Mouse (Mus musculus) myocyte (in vitro differentiated cells): ENCODE data around the gene Cacng8. TPM values are rescaled to one million over a fixed set of nuclear protein-coding genes. Genes with fewer than 3 reads are reported as not detected.
"Not testable (repeated sequence)": the region's sequence is repeated elsewhere in the genome, so short reads cannot be mapped to it uniquely, and the experiment has no call there.

Source experiments
- H3K27me3 ChIP-seq: one replicate; pipeline ENCODE4 v1.6.1; 2011; ENCODE audit not compliant: control insufficient read depth, insufficient read depth, insufficient read length
- H3K36me3 ChIP-seq: one replicate; pipeline ENCODE4 v1.6.1; 2011; ENCODE audit not compliant: control insufficient read depth, insufficient read depth
- H3K4me2 ChIP-seq: one replicate; pipeline ENCODE4 v1.6.1; 2011; ENCODE audit warnings: low read depth, control low read depth
- H3K4me3 ChIP-seq: one replicate; pipeline ENCODE4 v1.5.1; 2011; ENCODE audit warnings: mild to moderate bottlenecking, control low read depth, moderate library complexity
- H3K79me2 ChIP-seq: one replicate; pipeline ENCODE4 v1.6.1; 2011; ENCODE audit not compliant: control insufficient read depth, insufficient read depth
- H3ac ChIP-seq: one replicate; pipeline ENCODE4 v1.6.1; 2011; ENCODE audit not compliant: control insufficient read depth, insufficient read length
- CEBPB ChIP-seq: IDR thresholded peaks from 2 replicates; pipeline ENCODE4 v1.6.1; 2011; ENCODE audit warnings: mild to moderate bottlenecking, moderate library complexity; ENCODE audit not compliant: poor library complexity, insufficient read depth, severe bottlenecking
- E2F4 ChIP-seq: IDR thresholded peaks from one replicate; pipeline ENCODE4 v1.6.1; 2011; ENCODE audit warnings: mild to moderate bottlenecking, control low read depth, moderate library complexity; ENCODE audit not compliant: insufficient read depth
- MAX ChIP-seq: IDR thresholded peaks from one replicate; pipeline ENCODE4 v1.6.1; 2011; ENCODE audit warnings: low read depth, mild to moderate bottlenecking, control low read depth
- MYOD1 ChIP-seq, 3 experiments: IDR thresholded peaks; one replicate each; pipeline ENCODE4 v1.6.1; 2011; ENCODE audit warnings: control low read depth in 2 of 3, low read depth in 2 of 3, mild to moderate bottlenecking in 2 of 3, moderate library complexity in 1 of 3; ENCODE audit not compliant: insufficient read length in 2 of 3, control insufficient read depth in 1 of 3
- MYOG ChIP-seq, 3 experiments: IDR thresholded peaks; one replicate each; pipeline ENCODE4 v1.6.1; 2011; ENCODE audit warnings: control low read depth in 2 of 3, low read depth in 2 of 3, mild to moderate bottlenecking in 2 of 3; ENCODE audit not compliant: insufficient read length in 2 of 3, control insufficient read depth in 1 of 3, insufficient read depth in 1 of 3
- POLR2A ChIP-seq: IDR thresholded peaks from one replicate; pipeline ENCODE4 v1.6.1; 2011; ENCODE audit warnings: low read depth, mild to moderate bottlenecking, control low read depth, moderate library complexity; ENCODE audit not compliant: insufficient read length
- POLR2AphosphoS2 ChIP-seq: IDR thresholded peaks from one replicate; pipeline ENCODE4 v1.6.1; 2011; ENCODE audit warnings: low read depth, control low read depth; ENCODE audit not compliant: insufficient read length
- REST ChIP-seq: IDR thresholded peaks from one replicate; pipeline ENCODE4 v1.6.1; 2011; ENCODE audit warnings: mild to moderate bottlenecking, control low read depth, moderate library complexity; ENCODE audit not compliant: insufficient read depth, insufficient read length
- SRF ChIP-seq: IDR thresholded peaks from one replicate; pipeline ENCODE4 v1.6.1; 2011; ENCODE audit warnings: low read depth; ENCODE audit not compliant: control insufficient read depth, insufficient read length
- TCF12 ChIP-seq: IDR thresholded peaks from one replicate; pipeline ENCODE4 v1.6.1; 2011; ENCODE audit warnings: mild to moderate bottlenecking, control low read depth; ENCODE audit not compliant: poor library complexity, insufficient read depth, severe bottlenecking
- TCF3 ChIP-seq: IDR thresholded peaks from one replicate; pipeline ENCODE4 v1.6.1; 2011; ENCODE audit warnings: low read depth, control low read depth; ENCODE audit not compliant: insufficient read length
- USF1 ChIP-seq: IDR thresholded peaks from one replicate; pipeline ENCODE4 v1.6.1; 2011; ENCODE audit warnings: low read depth, mild to moderate bottlenecking, control low read depth, moderate library complexity
- polyA plus RNA-seq: library from polyadenylated mRNA; unstranded; fragments of >200 nt; fragmentation: generic; extraction: Trizol; gene quantifications from one replicate; pipeline ENCODE4 v1.2.1, GENCODE M21; 2012; ENCODE audit warnings: missing spikeins

The Cacng8 gene
- polyA plus RNA-seq, 1 experiment = 0.18 TPM

DNA sequence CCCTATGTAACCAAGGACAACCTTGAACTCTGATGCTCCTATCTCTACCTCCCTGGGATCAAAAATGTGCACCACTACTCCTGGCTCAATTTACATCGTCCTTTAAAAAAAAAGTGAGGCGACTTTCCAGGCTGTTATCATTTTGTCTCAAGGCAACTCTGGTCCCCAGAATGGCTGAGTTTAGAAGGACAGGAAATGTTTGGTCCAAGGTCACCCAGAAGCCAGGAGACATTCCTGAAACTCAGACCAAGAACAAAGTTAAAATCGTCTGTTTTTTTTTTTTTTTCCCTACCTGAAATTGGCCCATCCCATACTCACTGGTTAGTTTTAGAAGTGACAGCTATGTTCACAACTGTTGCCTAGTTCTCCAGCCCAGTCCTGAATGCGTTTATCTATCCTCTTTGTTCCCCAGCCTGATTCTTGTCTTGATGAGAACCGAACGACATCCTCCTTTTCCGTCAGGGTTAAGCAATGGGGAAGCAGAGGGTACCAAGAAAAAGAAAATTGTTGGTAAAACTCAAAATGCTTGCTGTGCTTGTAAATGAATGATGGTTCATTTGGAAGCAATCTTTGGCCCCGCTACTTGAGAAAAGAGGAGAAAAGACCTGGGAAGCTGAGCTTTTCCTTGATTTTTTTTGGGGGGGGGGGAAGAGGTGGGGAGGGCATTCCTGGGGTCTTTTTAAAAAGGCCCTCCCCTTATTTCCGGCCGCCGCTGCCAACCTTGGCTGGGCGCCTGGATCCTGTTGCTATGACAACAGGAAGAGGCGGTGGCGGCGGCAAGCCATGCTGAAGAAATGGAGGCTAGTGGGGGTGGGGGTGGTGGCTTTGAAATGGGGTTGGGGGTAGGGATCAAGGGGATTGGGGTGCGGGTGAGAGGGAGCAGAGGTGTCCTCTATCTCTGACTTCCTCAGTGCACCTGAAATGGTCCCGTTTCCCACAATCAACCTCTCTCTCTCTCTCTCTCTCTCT is 755 bp upstream of the Cacng8 start:
- H3K4me3 ChIP-seq = no peak overlapping the region
- H3K4me2 ChIP-seq = no peak overlapping the region
- H3K27me3 ChIP-seq = no peaks in the 10 kb centered on the region
- TF ChIP-seq TCF3 (no peak), E2F4 (no peak), MYOD1 (IDR thresholded peaks at IDR 0.05; ENCODE audit: control insufficient read depth in 1 of 3, insufficient read length in 2 of 3, low read depth in 2 of 3) (no peak), SRF (no peak), POLR2AphosphoS2 (no peak)
- H3K36me3 ChIP-seq = no peaks in the 10 kb centered on the region
- H3ac ChIP-seq = no peak overlapping the region
- no peaks in the 10 kb centered on the region for H3K79me2 ChIP-seq

GRCm38 (mm10) chr7:3391081-3391451 is 583 bp downstream of the Cacng8 start:
- no peak overlapping the region for H3K4me3 ChIP-seq
- H3K36me3 ChIP-seq = no peaks in the 10 kb centered on the region
- no peaks in the 10 kb centered on the region for H3K79me2 ChIP-seq
- TF ChIP-seq TCF12 = no peak
- H3ac ChIP-seq = no peak overlapping the region
- no peak overlapping the region for H3K4me2 ChIP-seq
- no peaks in the 10 kb centered on the region for H3K27me3 ChIP-seq

DNA sequence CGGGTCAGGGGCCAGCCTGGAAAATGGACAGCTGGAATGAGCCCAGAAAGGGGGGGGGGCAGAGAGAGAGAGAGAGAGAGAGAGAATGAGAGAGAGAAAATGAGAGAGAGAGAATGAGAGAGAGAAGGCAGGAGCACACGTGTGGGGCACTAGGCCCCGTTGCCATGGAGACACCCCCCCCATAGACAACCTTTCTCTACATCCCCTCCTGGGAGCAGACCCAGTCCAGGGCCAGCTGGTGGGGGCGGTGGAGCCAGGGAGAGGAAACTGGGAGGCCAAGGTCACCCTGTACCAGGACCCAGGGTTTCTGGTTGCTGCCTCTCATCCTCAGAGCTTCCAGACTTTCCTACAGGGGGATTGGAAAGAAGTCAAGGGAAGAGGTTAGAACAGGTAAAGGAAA is 1.3 kb downstream of the Cacng8 start:
- Histone ChIP-seq H3K4me2 (no peak overlapping the region), H3K4me3 (no peak overlapping the region), H3K27me3 (no peaks in the 10 kb centered on the region), H3K79me2 (no peaks in the 10 kb centered on the region), H3K36me3 (no peaks in the 10 kb centered on the region), H3ac (no peak overlapping the region)
- TF ChIP-seq CEBPB (no peak), USF1 (no peak), TCF12 (no peak), POLR2AphosphoS2 (no peak), TCF3 (no peak), POLR2A (no peak), SRF (no peak), REST (no peak), MYOD1 (IDR thresholded peaks at IDR 0.05; ENCODE audit: control insufficient read depth in 1 of 3, insufficient read length in 2 of 3, low read depth in 2 of 3) (no peak), MAX (no peak), MYOG (IDR thresholded peaks at IDR 0.05; ENCODE audit: control insufficient read depth in 1 of 3, insufficient read depth in 1 of 3, insufficient read length in 2 of 3, low read depth in 2 of 3) (no peak)

DNA sequence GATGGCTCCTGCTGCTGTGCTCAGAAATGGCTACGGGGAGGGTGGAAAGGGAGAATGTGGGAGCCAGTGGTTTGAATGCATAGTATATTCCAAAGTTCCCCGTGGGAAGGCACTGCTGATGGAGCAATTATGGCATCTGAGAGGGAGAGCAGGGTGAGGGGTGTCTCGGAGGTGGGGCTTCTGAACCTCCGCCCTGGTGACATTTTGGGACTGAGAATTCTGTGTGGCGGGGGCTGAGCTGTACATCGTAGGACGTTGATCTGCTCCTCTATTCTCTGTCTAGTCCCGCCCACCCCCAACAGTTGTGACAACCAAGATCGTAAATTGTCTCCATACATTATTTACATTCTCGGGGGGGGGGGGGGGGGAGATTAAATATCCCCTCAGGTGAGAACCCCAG is 6.9 kb downstream of the Cacng8 start:
- H3K79me2 ChIP-seq = no peaks in the 10 kb centered on the region
- H3K27me3 ChIP-seq = no peaks in the 10 kb centered on the region
- TF ChIP-seq TCF3 = no peak
- H3K4me3 ChIP-seq = no peak overlapping the region
- no peak overlapping the region for H3K4me2 ChIP-seq
- H3ac ChIP-seq = no peak overlapping the region
- H3K36me3 ChIP-seq = no peaks in the 10 kb centered on the region

DNA sequence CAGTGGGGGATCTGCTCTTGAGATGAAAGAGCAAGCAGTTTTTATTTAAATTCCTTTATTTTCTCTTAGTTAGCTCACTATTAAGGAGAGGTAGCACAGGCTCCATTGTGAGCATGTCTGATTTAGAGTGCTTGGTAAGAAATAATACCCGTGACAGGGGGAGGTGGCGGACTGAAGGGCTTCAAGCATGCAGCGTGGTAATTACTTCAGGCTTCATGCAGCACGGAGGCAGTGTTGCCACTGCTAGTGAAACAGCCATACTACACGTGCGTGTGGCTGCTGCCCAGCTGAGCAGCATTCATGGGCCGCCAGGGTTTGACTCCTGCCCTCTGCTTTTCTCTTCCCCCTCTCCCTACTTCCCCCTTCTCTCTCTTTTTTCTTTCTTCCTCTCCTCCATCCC is 7.3 kb downstream of the Cacng8 start:
- TF ChIP-seq POLR2AphosphoS2 (no peak), MYOD1 (IDR thresholded peaks at IDR 0.05; ENCODE audit: control insufficient read depth in 1 of 3, insufficient read length in 2 of 3, low read depth in 2 of 3) (no peak), USF1 (no peak), CEBPB (no peak), E2F4 (no peak), MAX (no peak), TCF12 (no peak), MYOG (IDR thresholded peaks at IDR 0.05; ENCODE audit: control insufficient read depth in 1 of 3, insufficient read depth in 1 of 3, insufficient read length in 2 of 3, low read depth in 2 of 3) (no peak), TCF3 (no peak), SRF (no peak), POLR2A (no peak)
- H3K4me2 ChIP-seq = no peak overlapping the region

GRCm38 (mm10) chr7:3398363-3398762 is 7.9 kb downstream of the Cacng8 start:
- not testable (repeated sequence) for H3K4me2 ChIP-seq, H3ac ChIP-seq, H3K27me3 ChIP-seq, H3K36me3 ChIP-seq, H3K4me3 ChIP-seq, H3K79me2 ChIP-seq

More for the DNA sequence above, 7.3 kb downstream of the Cacng8 start:
- Histone ChIP-seq H3K79me2 (no peaks in the 10 kb centered on the region), H3K27me3 (no peaks in the 10 kb centered on the region), H3K4me3 (no peak overlapping the region), H3ac (no peak overlapping the region), H3K36me3 (no peaks in the 10 kb centered on the region)
